Mouse (Mus musculus) megakaryocyte, embryonic 14.5 days (primary cell): Measurements from ENCODE around the gene Sec11a.

ENCODE experiments used
- FLI1 ChIP-seq: IDR thresholded peaks from 2 replicates; pipeline ENCODE4 v1.6.1; 2012; ENCODE audit warnings: low read length, inconsistent platforms, mixed read lengths
- GATA1 ChIP-seq: IDR thresholded peaks from 3 replicates; pipeline ENCODE4 v1.6.1; 2012; ENCODE audit warnings: mixed read lengths, low read length, inconsistent platforms, borderline replicate concordance

GRCm38 (mm10) chr7:80894815-80895519 lies 52.6 kb downstream of the Sec11a start:
- TF ChIP-seq GATA1 = no peak
- TF ChIP-seq FLI1 = no peak
